Mouse (Mus musculus): ENCODE measurements around the gene Kcna7.

Kcna7 gene

GRCm38 (mm10) chr7:45420615-45420919 is 15.1 kb downstream of the Kcna7 start, which contains the start of gene Lhb:
Lhb (plus strand) TSS chr7:45420820.
- no peak for DNase-seq (ENCODE audit: low read depth, low spot score)

GRCm38 (mm10) chr7:45421194-45421593 is 15.7 kb downstream of the Kcna7 start:
- no peak for DNase-seq (ENCODE audit: low read depth, low spot score)

- DNase-seq (ENCODE audit: low read depth, low spot score), result no peak
Measured at GRCm38 (mm10) chr7:45426556-45426955, 21.1 kb downstream of the Kcna7 start.

GRCm38 (mm10) chr7:45433835-45434202 is 28.4 kb downstream of the Kcna7 start:
- DNase-seq (ENCODE audit: low read depth, low spot score), result no peak

GRCm38 (mm10) chr7:45434203-45435015 is 29.0 kb downstream of the Kcna7 start, which contains the start of gene Gys1:
Gys1 (plus strand) TSS chr7:45434844.
- DNase-seq (ENCODE audit: low read depth, low spot score), result peak; percentile 100

GRCm38 (mm10) chr7:45435038-45435437 is 29.6 kb downstream of the Kcna7 start:
- DNase-seq (ENCODE audit: low read depth, low spot score), result no peak

GRCm38 (mm10) chr7:45436444-45436843 is 31.0 kb downstream of the Kcna7 start:
- DNase-seq (ENCODE audit: low read depth, low spot score), result no peak

- no peak for DNase-seq (ENCODE audit: low read depth, low spot score)
Measured at GRCm38 (mm10) chr7:45437046-45437445, 31.6 kb downstream of the Kcna7 start.

- DNase-seq (ENCODE audit: low read depth, low spot score), result no peak
Measured at GRCm38 (mm10) chr7:45437521-45438276, 32.2 kb downstream of the Kcna7 start, which contains the start of gene Ruvbl2. Ruvbl2 (minus strand) TSS chr7:45438096.

- DNase-seq (ENCODE audit: low read depth, low spot score), result no peak
Measured at GRCm38 (mm10) chr7:45443526-45444420, 38.3 kb downstream of the Kcna7 start.

GRCm38 (mm10) chr7:45446589-45446988 is 41.1 kb downstream of the Kcna7 start:
- no peak for DNase-seq (ENCODE audit: low read depth, low spot score)

- DNase-seq (ENCODE audit: low read depth, low spot score), result peak; percentile 66
Measured at GRCm38 (mm10) chr7:45447325-45447990, 42.0 kb downstream of the Kcna7 start.

- no peak for DNase-seq (ENCODE audit: low read depth, low spot score)
Measured at GRCm38 (mm10) chr7:45449974-45450373, 44.5 kb downstream of the Kcna7 start.

- DNase-seq (ENCODE audit: low read depth, low spot score), result peak; percentile 83
Measured at GRCm38 (mm10) chr7:45451344-45451982, 46.0 kb downstream of the Kcna7 start.

GRCm38 (mm10) chr7:45454971-45455370 is 49.5 kb downstream of the Kcna7 start:
- DNase-seq (ENCODE audit: low read depth, low spot score), result no peak

- no peak for DNase-seq (ENCODE audit: low read depth, low spot score)
Measured at GRCm38 (mm10) chr7:45455932-45456696, 50.7 kb downstream of the Kcna7 start.

- no peak for DNase-seq (ENCODE audit: low read depth, low spot score)
Measured at GRCm38 (mm10) chr7:45456721-45457203, 51.3 kb downstream of the Kcna7 start.

GRCm38 (mm10) chr7:45457204-45458060 is 52.0 kb downstream of the Kcna7 start:
- no peak for DNase-seq (ENCODE audit: low read depth, low spot score)
